Mouse (Mus musculus): ENCODE data around the gene Ampd3.

GRCm38 (mm10) chr7:110746809-110747208 is 21.2 kb upstream of the Ampd3 start:
- TF ChIP-seq CTCF (IDR thresholded peaks at IDR 0.05; ENCODE audit: control insufficient read depth, insufficient read depth, insufficient read length): no peak
- no peak for TF ChIP-seq MAX (IDR thresholded peaks at IDR 0.05)
- no peak for TF ChIP-seq USF1 (IDR thresholded peaks at IDR 0.05; ENCODE audit: low read depth)
- TF ChIP-seq FOSL1 (IDR thresholded peaks at IDR 0.05; ENCODE audit: insufficient read depth, low read length, poor library complexity, severe bottlenecking): no peak

All from C2C12 (cell line).